Mouse (Mus musculus): ENCODE measurements around the gene Clybl. TPM values are rescaled to one million over a fixed set of nuclear protein-coding genes. Genes with fewer than 3 reads are reported as not detected.

The Clybl gene
- 5.4 and 12.2 TPM in 2 replicates for polyA plus RNA-seq (2011; ENCODE audit: insufficient read depth, insufficient read length, low replicate concordance, missing spikeins)

DNA sequence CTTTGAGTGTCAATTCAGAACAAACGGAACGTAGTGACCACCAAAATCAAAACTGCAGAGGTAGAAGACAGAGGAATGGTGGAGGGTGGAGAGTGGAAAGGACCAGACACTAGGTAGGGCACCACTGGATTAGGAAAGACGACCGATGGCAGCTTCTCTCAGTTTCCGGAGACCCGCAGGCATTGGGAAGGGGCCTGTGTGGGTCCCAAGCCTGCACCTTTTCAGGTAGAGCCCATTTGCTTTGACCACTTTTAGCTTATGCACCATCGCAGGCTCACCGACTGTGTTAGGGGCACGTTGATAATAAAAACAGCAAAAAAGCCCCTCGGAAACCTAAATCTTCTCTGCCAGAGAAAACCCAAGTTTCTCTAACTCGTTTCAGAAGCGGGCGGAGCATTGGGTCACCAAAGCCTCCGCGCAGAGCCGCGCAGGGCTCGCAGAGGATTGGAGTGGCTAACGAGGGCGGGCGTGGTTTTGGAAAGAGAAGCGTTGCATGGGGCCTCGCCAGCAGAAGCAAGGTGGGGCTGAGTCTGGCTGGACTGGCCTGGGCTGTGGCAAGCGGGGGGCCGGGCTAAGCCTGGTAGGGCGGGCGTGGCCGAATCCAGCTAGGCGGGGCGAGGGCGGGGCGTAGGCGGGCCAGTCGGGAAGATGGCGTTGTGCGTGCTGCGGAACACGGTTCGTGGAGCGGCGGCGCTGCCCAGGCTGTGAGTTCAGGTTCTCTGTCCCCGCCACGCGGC, at the start of gene Clybl:
Clybl (plus strand) TSS at position 627 of the 737 bp plus-strand sequence.
- 5% methylated on average over 45 of the region's 45 CpGs for WGBS
- no peak for TF ChIP-seq CTCF (IDR thresholded peaks at IDR 0.05; ENCODE audit: control insufficient read depth, insufficient read depth, low read length)
- peak; percentile 69; the same call in 1 of the 2 replicates for TF ChIP-seq POLR2A (IDR thresholded peaks at IDR 0.05; ENCODE audit: borderline replicate concordance, control insufficient read depth, low read depth, low read length)
- Histone ChIP-seq H3K4me3 (replicated peaks; ENCODE audit: control insufficient read depth, low read depth, low read length) (peak within 1 kb of the TSS; percentile 98), H3K4me1 (ENCODE audit: control insufficient read depth, insufficient read depth, low read length) (no peaks in the 10 kb centered on the region; the same call in 1 of the 2 replicates), H3K27ac (ENCODE audit: control insufficient read depth, insufficient read depth, low read depth, low read length, poor library complexity) (peak within 1 kb of the TSS; percentile 81)

- 93% methylated on average over 3 of the region's 3 CpGs for WGBS
- H3K4me3 ChIP-seq (replicated peaks; ENCODE audit: control insufficient read depth, low read depth, low read length) = no peak overlapping the region
- no peak overlapping the region for H3K27ac ChIP-seq (ENCODE audit: control insufficient read depth, insufficient read depth, low read depth, low read length, poor library complexity)
- TF ChIP-seq CTCF (IDR thresholded peaks at IDR 0.05; ENCODE audit: control insufficient read depth, insufficient read depth, low read length) (no peak), POLR2A (IDR thresholded peaks at IDR 0.05; ENCODE audit: borderline replicate concordance, control insufficient read depth, low read depth, low read length) (no peak)
- H3K4me1 ChIP-seq (ENCODE audit: control insufficient read depth, insufficient read depth, low read length) = no peaks in the 10 kb centered on the region
Measured at GRCm38 (mm10) chr14:122136368-122136928, 45.1 kb upstream of the Clybl start.

DNA sequence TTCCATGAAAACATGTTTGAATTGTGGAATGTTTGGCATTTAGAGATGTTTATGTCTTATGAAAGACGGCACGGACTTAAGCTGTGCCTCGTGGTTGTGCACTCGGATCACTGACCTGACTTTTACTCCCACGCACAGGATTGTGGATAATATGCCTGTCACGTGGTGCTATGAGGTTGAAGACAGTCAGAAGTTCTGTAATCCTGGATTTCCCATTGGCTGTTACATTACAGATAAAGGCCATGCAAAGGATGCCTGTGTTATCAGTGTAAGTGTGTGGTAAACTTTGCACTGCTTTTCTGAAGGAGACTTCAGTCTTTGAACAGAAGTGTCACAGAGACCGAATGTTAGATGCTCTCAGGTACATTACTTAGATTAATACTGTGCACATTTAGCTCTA, 44.3 kb upstream of the Clybl start:
- Histone ChIP-seq H3K4me3 (replicated peaks; ENCODE audit: control insufficient read depth, low read depth, low read length) (no peak overlapping the region), H3K27ac (ENCODE audit: control insufficient read depth, insufficient read depth, low read depth, low read length, poor library complexity) (no peak overlapping the region), H3K4me1 (ENCODE audit: control insufficient read depth, insufficient read depth, low read length) (no peaks in the 10 kb centered on the region)
- TF ChIP-seq POLR2A (IDR thresholded peaks at IDR 0.05; ENCODE audit: borderline replicate concordance, control insufficient read depth, low read depth, low read length) (no peak), CTCF (IDR thresholded peaks at IDR 0.05; ENCODE audit: control insufficient read depth, insufficient read depth, low read length) (no peak)
- 81% methylated on average over 7 of the region's 7 CpGs for WGBS

DNA sequence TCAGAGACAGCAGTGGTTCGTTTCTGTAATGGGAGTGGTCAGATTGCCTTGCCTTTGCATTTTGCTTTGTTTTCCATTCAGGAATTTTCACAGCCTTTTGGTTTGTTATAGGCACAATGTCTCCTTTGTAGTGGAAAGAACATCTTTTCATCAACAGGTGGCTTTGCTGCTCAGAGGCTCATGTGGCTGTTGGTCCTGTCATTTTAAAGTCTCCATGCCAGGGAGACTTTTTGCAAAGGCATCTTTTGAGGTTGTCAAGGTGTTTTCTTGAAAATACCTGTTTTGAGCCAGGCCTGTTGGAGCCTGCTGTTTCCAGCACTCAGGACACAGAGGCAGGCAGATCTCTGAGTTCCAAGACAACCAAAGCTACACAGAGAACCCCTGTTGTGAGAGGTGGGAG, 41.4 kb upstream of the Clybl start:
- H3K4me1 ChIP-seq (ENCODE audit: control insufficient read depth, insufficient read depth, low read length) = no peaks in the 10 kb centered on the region
- H3K27ac ChIP-seq (ENCODE audit: control insufficient read depth, insufficient read depth, low read depth, low read length, poor library complexity) = no peak overlapping the region
- TF ChIP-seq CTCF (IDR thresholded peaks at IDR 0.05; ENCODE audit: control insufficient read depth, insufficient read depth, low read length) (no peak), POLR2A (IDR thresholded peaks at IDR 0.05; ENCODE audit: borderline replicate concordance, control insufficient read depth, low read depth, low read length) (no peak)
- no peak overlapping the region for H3K4me3 ChIP-seq (replicated peaks; ENCODE audit: control insufficient read depth, low read depth, low read length)
- WGBS = 23% methylated on average over 1 of the region's 1 CpGs

DNA sequence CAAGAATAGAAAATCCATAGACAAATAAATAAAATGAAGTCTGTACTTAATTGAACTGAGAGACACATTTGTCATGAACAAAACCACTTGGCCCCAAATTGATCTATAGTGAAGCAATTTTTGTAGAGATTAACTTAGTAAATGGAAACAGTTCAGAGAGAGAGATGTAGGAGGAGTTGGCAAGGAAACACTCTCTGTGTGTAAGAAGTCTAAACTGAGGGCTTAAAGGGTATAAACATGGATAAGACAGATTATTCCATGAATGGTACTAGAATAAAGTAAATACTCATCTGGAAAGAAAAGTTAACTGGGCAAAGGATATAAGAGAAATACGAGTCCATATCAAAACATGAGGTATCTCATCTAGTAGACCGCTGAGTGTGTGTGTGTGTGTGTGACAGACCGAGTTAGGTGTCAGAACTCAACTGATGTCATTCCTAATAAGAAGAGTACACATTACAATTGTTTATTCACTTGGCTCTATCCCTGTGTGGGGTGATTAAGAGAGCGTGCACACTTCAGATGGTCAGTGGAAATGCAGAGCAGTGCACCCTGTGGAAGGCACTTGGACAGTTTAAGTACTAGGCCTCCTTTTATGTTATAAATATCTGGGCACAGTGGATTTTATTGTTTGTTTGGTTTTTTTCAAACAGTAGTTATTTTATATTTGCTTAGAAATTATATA, 37.8 kb upstream of the Clybl start:
- WGBS = 87% methylated on average over 4 of the region's 4 CpGs

GRCm38 (mm10) chr14:122145374-122145773, 36.1 kb upstream of the Clybl start:
- 2% methylated on average over 1 of the region's 1 CpGs for WGBS

More for the DNA sequence above, 37.8 kb upstream of the Clybl start:
- TF ChIP-seq CTCF (IDR thresholded peaks at IDR 0.05; ENCODE audit: control insufficient read depth, insufficient read depth, low read length) (no peak), POLR2A (IDR thresholded peaks at IDR 0.05; ENCODE audit: borderline replicate concordance, control insufficient read depth, low read depth, low read length) (no peak)
- no peaks in the 10 kb centered on the region for H3K4me1 ChIP-seq (ENCODE audit: control insufficient read depth, insufficient read depth, low read length)
- H3K27ac ChIP-seq (ENCODE audit: control insufficient read depth, insufficient read depth, low read depth, low read length, poor library complexity) = no peak overlapping the region
- H3K4me3 ChIP-seq (replicated peaks; ENCODE audit: control insufficient read depth, low read depth, low read length) = no peak overlapping the region

DNA sequence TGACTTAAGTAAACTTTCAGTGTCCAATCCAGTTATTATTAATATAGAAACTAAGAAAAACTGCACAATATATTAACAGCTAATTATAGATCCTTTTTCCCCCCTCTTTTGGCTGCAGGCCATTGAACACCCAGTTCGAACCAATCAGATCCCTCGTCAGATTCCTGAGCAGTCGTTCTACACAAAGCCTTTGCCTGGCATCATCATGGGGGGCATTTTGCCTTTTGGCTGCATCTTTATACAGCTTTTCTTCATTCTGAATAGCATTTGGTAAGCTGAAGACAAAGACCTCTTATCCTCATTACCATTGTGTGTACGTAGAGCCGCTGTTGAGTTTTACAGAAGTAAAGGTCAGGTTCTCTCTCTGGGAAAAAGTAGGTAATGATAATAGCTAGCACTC, 30.9 kb upstream of the Clybl start:
- 91% methylated on average over 5 of the region's 5 CpGs for WGBS
- H3K4me3 ChIP-seq (replicated peaks; ENCODE audit: control insufficient read depth, low read depth, low read length) = no peak overlapping the region
- TF ChIP-seq POLR2A (IDR thresholded peaks at IDR 0.05; ENCODE audit: borderline replicate concordance, control insufficient read depth, low read depth, low read length) (no peak), CTCF (IDR thresholded peaks at IDR 0.05; ENCODE audit: control insufficient read depth, insufficient read depth, low read length) (no peak)
- no peaks in the 10 kb centered on the region for H3K4me1 ChIP-seq (ENCODE audit: control insufficient read depth, insufficient read depth, low read length)
- no peak overlapping the region for H3K27ac ChIP-seq (ENCODE audit: control insufficient read depth, insufficient read depth, low read depth, low read length, poor library complexity)

More at GRCm38 (mm10) chr14:122145374-122145773, 36.1 kb upstream of the Clybl start:
- TF ChIP-seq POLR2A (IDR thresholded peaks at IDR 0.05; ENCODE audit: borderline replicate concordance, control insufficient read depth, low read depth, low read length) (no peak), CTCF (IDR thresholded peaks at IDR 0.05; ENCODE audit: control insufficient read depth, insufficient read depth, low read length) (no peak)
- Histone ChIP-seq H3K4me1 (ENCODE audit: control insufficient read depth, insufficient read depth, low read length) (no peaks in the 10 kb centered on the region), H3K27ac (ENCODE audit: control insufficient read depth, insufficient read depth, low read depth, low read length, poor library complexity) (no peak overlapping the region), H3K4me3 (replicated peaks; ENCODE audit: control insufficient read depth, low read depth, low read length) (no peak overlapping the region)

DNA sequence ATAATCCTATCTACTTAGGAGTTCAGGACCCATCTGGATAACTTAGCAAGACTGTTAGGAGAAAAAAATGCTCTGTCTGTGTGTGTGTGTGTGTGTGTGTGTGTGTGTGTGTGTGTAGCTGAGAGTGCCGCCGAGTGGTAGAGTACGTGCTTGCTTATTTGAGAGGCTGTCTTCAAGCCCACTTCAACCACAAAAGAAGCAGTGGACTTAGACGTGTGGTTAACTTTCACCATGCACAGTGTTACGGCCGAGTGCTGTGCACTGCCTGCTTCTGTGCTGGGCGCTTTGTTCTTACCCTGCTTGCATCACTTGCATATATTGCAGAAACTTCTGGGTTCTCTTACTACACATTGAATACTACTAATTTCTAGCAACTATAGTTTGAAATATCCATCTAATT, 23.8 kb upstream of the Clybl start:
- TF ChIP-seq POLR2A (IDR thresholded peaks at IDR 0.05; ENCODE audit: borderline replicate concordance, control insufficient read depth, low read depth, low read length) (no peak), CTCF (IDR thresholded peaks at IDR 0.05; ENCODE audit: control insufficient read depth, insufficient read depth, low read length) (no peak)
- no peak overlapping the region for H3K4me3 ChIP-seq (replicated peaks; ENCODE audit: control insufficient read depth, low read depth, low read length)
- WGBS = 49% methylated on average over 7 of the region's 7 CpGs
- no peak overlapping the region for H3K27ac ChIP-seq (ENCODE audit: control insufficient read depth, insufficient read depth, low read depth, low read length, poor library complexity)
- H3K4me1 ChIP-seq (ENCODE audit: control insufficient read depth, insufficient read depth, low read length) = peaks cover 1% of the 10 kb centered on the region; the same call in 1 of the 2 replicates
